Mouse (Mus musculus): ENCODE measurements at regions not wholly inside any gene's neighbourhood (a gene's known extent, or its start where the extent isn't known, plus 50 kb on each side); places are given as distances from the start of the nearest gene placed in this dataset.

GRCm38 (mm10) chr12:107092151-107092550, 396.3 kb upstream of the 3110018I06Rik start:
- TF ChIP-seq POLR2A (IDR thresholded peaks at IDR 0.05; ENCODE audit: borderline replicate concordance, insufficient read depth, low read length) (no peak), CTCF (IDR thresholded peaks at IDR 0.05; ENCODE audit: borderline replicate concordance, insufficient read depth, low read depth, low read length) (no peak)
- Histone ChIP-seq H3K4me3 (replicated peaks; ENCODE audit: insufficient read depth, low read depth, low read length) (no peak overlapping the region), H3K27me3 (ENCODE audit: control insufficient read depth, insufficient read depth, low read length) (no peaks in the 10 kb centered on the region), H3K4me1 (ENCODE audit: control insufficient read depth, insufficient read depth, low read length) (peaks cover 8% of the 10 kb centered on the region; the same call in 1 of the 2 replicates), H3K27ac (ENCODE audit: insufficient read depth, low read length) (no peak overlapping the region)
- 18% methylated on average over 3 of the region's 3 CpGs for WGBS
- DNase-seq: peak; percentile 27 to 70

GRCm38 (mm10) chr12:107093326-107093725, 395.1 kb upstream of the 3110018I06Rik start:
- Histone ChIP-seq H3K4me3 (replicated peaks; ENCODE audit: insufficient read depth, low read depth, low read length) (no peak overlapping the region), H3K27me3 (ENCODE audit: control insufficient read depth, insufficient read depth, low read length) (no peaks in the 10 kb centered on the region), H3K27ac (ENCODE audit: insufficient read depth, low read length) (peak overlapping the region; percentile 54; the same call in 1 of the 2 replicates), H3K4me1 (ENCODE audit: control insufficient read depth, insufficient read depth, low read length) (peaks cover 8% of the 10 kb centered on the region; the same call in 1 of the 2 replicates)
- TF ChIP-seq POLR2A (IDR thresholded peaks at IDR 0.05; ENCODE audit: borderline replicate concordance, insufficient read depth, low read length): no peak
- no peak for TF ChIP-seq CTCF (IDR thresholded peaks at IDR 0.05; ENCODE audit: borderline replicate concordance, insufficient read depth, low read depth, low read length)
- peak; percentile 85 to 94 for DNase-seq
- 11% methylated on average over 13 of the region's 13 CpGs for WGBS

- Histone ChIP-seq H3K27me3 (ENCODE audit: control insufficient read depth, insufficient read depth, low read length) (no peaks in the 10 kb centered on the region), H3K4me3 (replicated peaks; ENCODE audit: insufficient read depth, low read depth, low read length) (no peak overlapping the region), H3K27ac (ENCODE audit: insufficient read depth, low read length) (no peak overlapping the region), H3K4me1 (ENCODE audit: control insufficient read depth, insufficient read depth, low read length) (peaks cover 8% of the 10 kb centered on the region; the same call in 1 of the 2 replicates)
- WGBS: 92% methylated on average over 6 of the region's 6 CpGs
- no peak for DNase-seq
- no peak for TF ChIP-seq POLR2A (IDR thresholded peaks at IDR 0.05; ENCODE audit: borderline replicate concordance, insufficient read depth, low read length)
- TF ChIP-seq CTCF (IDR thresholded peaks at IDR 0.05; ENCODE audit: borderline replicate concordance, insufficient read depth, low read depth, low read length): no peak
Observed at GRCm38 (mm10) chr12:107095409-107095808, 393.0 kb upstream of the 3110018I06Rik start.

- no peak overlapping the region for H3K4me3 ChIP-seq (replicated peaks; ENCODE audit: insufficient read depth, low read depth, low read length)
- H3K4me1 ChIP-seq (ENCODE audit: control insufficient read depth, insufficient read depth, low read length): no peaks in the 10 kb centered on the region
- 85% methylated on average over 8 of the region's 8 CpGs for WGBS
- H3K27me3 ChIP-seq (ENCODE audit: control insufficient read depth, insufficient read depth, low read length): no peaks in the 10 kb centered on the region
- H3K27ac ChIP-seq (ENCODE audit: insufficient read depth, low read length): no peak overlapping the region
- TF ChIP-seq POLR2A (IDR thresholded peaks at IDR 0.05; ENCODE audit: borderline replicate concordance, insufficient read depth, low read length) (no peak), CTCF (IDR thresholded peaks at IDR 0.05; ENCODE audit: borderline replicate concordance, insufficient read depth, low read depth, low read length) (no peak)
- DNase-seq: no peak
Observed at GRCm38 (mm10) chr12:107104570-107104969, 383.9 kb upstream of the 3110018I06Rik start.

- Histone ChIP-seq H3K27me3 (ENCODE audit: control insufficient read depth, insufficient read depth, low read length) (no peaks in the 10 kb centered on the region), H3K4me1 (ENCODE audit: control insufficient read depth, insufficient read depth, low read length) (no peaks in the 10 kb centered on the region), H3K27ac (ENCODE audit: insufficient read depth, low read length) (no peak overlapping the region), H3K4me3 (replicated peaks; ENCODE audit: insufficient read depth, low read depth, low read length) (no peak overlapping the region)
- no peak for DNase-seq
- TF ChIP-seq CTCF (IDR thresholded peaks at IDR 0.05; ENCODE audit: borderline replicate concordance, insufficient read depth, low read depth, low read length): no peak
- TF ChIP-seq POLR2A (IDR thresholded peaks at IDR 0.05; ENCODE audit: borderline replicate concordance, insufficient read depth, low read length): no peak
- WGBS: 88% methylated on average over 11 of the region's 11 CpGs
Observed at GRCm38 (mm10) chr12:107105017-107105416, 383.4 kb upstream of the 3110018I06Rik start.

GRCm38 (mm10) chr12:107111908-107112770, 376.3 kb upstream of the 3110018I06Rik start:
- no peak for TF ChIP-seq CTCF (IDR thresholded peaks at IDR 0.05; ENCODE audit: borderline replicate concordance, insufficient read depth, low read depth, low read length)
- TF ChIP-seq POLR2A (IDR thresholded peaks at IDR 0.05; ENCODE audit: borderline replicate concordance, insufficient read depth, low read length): no peak

GRCm38 (mm10) chr12:107118364-107118763, 370.1 kb upstream of the 3110018I06Rik start:
- no peak for TF ChIP-seq CTCF (IDR thresholded peaks at IDR 0.05; ENCODE audit: borderline replicate concordance, insufficient read depth, low read depth, low read length)
- no peak for TF ChIP-seq POLR2A (IDR thresholded peaks at IDR 0.05; ENCODE audit: borderline replicate concordance, insufficient read depth, low read length)
- WGBS: 77% methylated on average over 3 of the region's 3 CpGs
- Histone ChIP-seq H3K27me3 (ENCODE audit: control insufficient read depth, insufficient read depth, low read length) (no peaks in the 10 kb centered on the region), H3K4me3 (replicated peaks; ENCODE audit: insufficient read depth, low read depth, low read length) (no peak overlapping the region), H3K27ac (ENCODE audit: insufficient read depth, low read length) (no peak overlapping the region), H3K4me1 (ENCODE audit: control insufficient read depth, insufficient read depth, low read length) (no peaks in the 10 kb centered on the region; the same call in 1 of the 2 replicates)
- no peak for DNase-seq

More at GRCm38 (mm10) chr12:107111908-107112770, 376.3 kb upstream of the 3110018I06Rik start:
- DNase-seq: no peak
- 70% methylated on average over 18 of the region's 18 CpGs for WGBS
- no peaks in the 10 kb centered on the region; the same call in 1 of the 2 replicates for H3K4me1 ChIP-seq (ENCODE audit: control insufficient read depth, insufficient read depth, low read length)
- no peak overlapping the region for H3K4me3 ChIP-seq (replicated peaks; ENCODE audit: insufficient read depth, low read depth, low read length)
- no peaks in the 10 kb centered on the region for H3K27me3 ChIP-seq (ENCODE audit: control insufficient read depth, insufficient read depth, low read length)
- H3K27ac ChIP-seq (ENCODE audit: insufficient read depth, low read length): no peak overlapping the region

- H3K27ac ChIP-seq (ENCODE audit: insufficient read depth, low read length): no peak overlapping the region
- TF ChIP-seq CTCF (IDR thresholded peaks at IDR 0.05; ENCODE audit: borderline replicate concordance, insufficient read depth, low read depth, low read length) (no peak), POLR2A (IDR thresholded peaks at IDR 0.05; ENCODE audit: borderline replicate concordance, insufficient read depth, low read length) (no peak)
- no peaks in the 10 kb centered on the region for H3K27me3 ChIP-seq (ENCODE audit: control insufficient read depth, insufficient read depth, low read length)
- H3K4me3 ChIP-seq (replicated peaks; ENCODE audit: insufficient read depth, low read depth, low read length): no peak overlapping the region
- no peak for DNase-seq
- no peaks in the 10 kb centered on the region; the same call in 1 of the 2 replicates for H3K4me1 ChIP-seq (ENCODE audit: control insufficient read depth, insufficient read depth, low read length)
- WGBS: 80% methylated on average over 10 of the region's 10 CpGs
Observed at GRCm38 (mm10) chr12:107119076-107119475, 369.4 kb upstream of the 3110018I06Rik start.

Data from cerebellum, adult 2 months (tissue).